Mouse (Mus musculus): ENCODE results near the gene Parp16.
"Not testable (repeated sequence)": the region's sequence is repeated elsewhere in the genome, so short reads cannot be mapped to it uniquely, and the experiment has no call there.

Gene Parp16

GRCm38 (mm10) chr9:65208293-65209179, 13.4 kb downstream of the Parp16 start:
- no peak for DNase-seq

- DNase-seq = no peak
Measured at GRCm38 (mm10) chr9:65211598-65211997, 16.4 kb downstream of the Parp16 start.

- DNase-seq = peak; percentile 76
Measured at GRCm38 (mm10) chr9:65214425-65214777, 19.2 kb downstream of the Parp16 start.

- peak; percentile 91 for DNase-seq
Measured at GRCm38 (mm10) chr9:65214778-65215493, 19.8 kb downstream of the Parp16 start.

GRCm38 (mm10) chr9:65215494-65216126, 20.5 kb downstream of the Parp16 start:
- peak; percentile 31 for DNase-seq

- peak; percentile 30 for DNase-seq
Measured at GRCm38 (mm10) chr9:65216972-65217371, 21.8 kb downstream of the Parp16 start.

GRCm38 (mm10) chr9:65217661-65218060, 22.5 kb downstream of the Parp16 start:
- DNase-seq = no peak

GRCm38 (mm10) chr9:65218916-65219315, 23.8 kb downstream of the Parp16 start:
- no peak for DNase-seq

- not testable (repeated sequence) for DNase-seq
Measured at GRCm38 (mm10) chr9:65220398-65220797, 25.2 kb downstream of the Parp16 start.

- DNase-seq = no peak
Measured at GRCm38 (mm10) chr9:65223927-65224326, 28.8 kb downstream of the Parp16 start.

- DNase-seq = peak; percentile 54
Measured at GRCm38 (mm10) chr9:65225795-65226194, 30.6 kb downstream of the Parp16 start.

GRCm38 (mm10) chr9:65230250-65230649, 35.1 kb downstream of the Parp16 start:
- DNase-seq = no peak

- no peak for DNase-seq
Measured at GRCm38 (mm10) chr9:65231284-65231683, 36.1 kb downstream of the Parp16 start.

- DNase-seq = no peak
Measured at GRCm38 (mm10) chr9:65233243-65233985, 38.3 kb downstream of the Parp16 start.

- no peak for DNase-seq
Measured at GRCm38 (mm10) chr9:65234734-65235133, 39.6 kb downstream of the Parp16 start.

- no peak for DNase-seq
Measured at GRCm38 (mm10) chr9:65235601-65236000, 40.4 kb downstream of the Parp16 start.

- peak; percentile 29 for DNase-seq
Measured at GRCm38 (mm10) chr9:65237616-65238015, 42.5 kb downstream of the Parp16 start.

GRCm38 (mm10) chr9:65238191-65238760, 43.1 kb downstream of the Parp16 start:
- DNase-seq = peak; percentile 67

GRCm38 (mm10) chr9:65239176-65239575, 44.0 kb downstream of the Parp16 start:
- DNase-seq = no peak

GRCm38 (mm10) chr9:65239731-65240130, 44.6 kb downstream of the Parp16 start:
- DNase-seq = no peak

GRCm38 (mm10) chr9:65240587-65240986, 45.4 kb downstream of the Parp16 start:
- DNase-seq = no peak

GRCm38 (mm10) chr9:65241973-65242372, 46.8 kb downstream of the Parp16 start:
- no peak for DNase-seq

Data from lung, postnatal 36 days (tissue).